Mouse (Mus musculus): ENCODE data around the gene Npr1. TPM values are rescaled to one million over a fixed set of nuclear protein-coding genes. Genes with fewer than 3 reads are reported as not detected.
A peak's percentile ranks its signal among the peaks of the same experiment; 100 is the strongest.

Gene Npr1
- total RNA-seq, 2 experiments from 2014 or later = 14.9 to 15.6 TPM

DNA sequence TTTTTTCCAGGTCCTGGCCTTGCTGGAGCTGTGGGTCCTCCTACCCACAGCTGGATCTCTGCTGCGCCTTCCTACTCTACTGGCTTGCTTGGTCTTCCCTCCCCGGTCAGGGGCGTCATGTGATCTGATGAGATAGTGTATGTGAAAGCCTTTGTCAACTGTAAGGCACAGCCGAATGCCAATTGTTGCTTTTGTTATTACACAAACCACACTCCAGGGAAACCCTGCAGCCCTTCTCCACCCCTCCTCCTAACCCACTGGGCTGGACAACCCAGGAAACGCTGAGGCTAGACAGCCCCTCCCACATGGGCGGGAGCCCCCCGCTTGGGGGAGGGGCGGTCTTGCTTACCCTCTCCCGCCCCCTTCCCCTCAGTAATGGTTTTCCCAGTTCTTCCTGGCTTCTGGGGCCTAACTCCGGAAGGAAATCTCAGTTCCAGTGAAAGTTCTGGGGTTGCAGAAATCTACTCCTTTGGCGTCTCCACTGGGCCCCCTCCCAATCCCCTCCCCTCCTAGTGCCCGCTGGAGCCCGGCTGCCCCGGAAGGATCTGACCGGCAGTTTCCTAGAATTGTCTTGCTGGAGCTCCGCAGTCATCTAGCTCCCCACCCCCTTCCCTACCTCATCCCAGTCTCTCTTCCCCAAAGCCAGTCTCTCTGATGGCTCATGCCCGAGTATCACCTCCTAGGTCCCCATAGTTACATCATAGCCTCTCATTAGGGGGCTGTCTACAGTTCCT lies 19.1 kb downstream of the Npr1 start:
- intact Hi-C loops (cut with DNase I; ENCODE audit: low total_unique reads) = no loop called here
- peak; percentile 90 for DNase-seq

DNA sequence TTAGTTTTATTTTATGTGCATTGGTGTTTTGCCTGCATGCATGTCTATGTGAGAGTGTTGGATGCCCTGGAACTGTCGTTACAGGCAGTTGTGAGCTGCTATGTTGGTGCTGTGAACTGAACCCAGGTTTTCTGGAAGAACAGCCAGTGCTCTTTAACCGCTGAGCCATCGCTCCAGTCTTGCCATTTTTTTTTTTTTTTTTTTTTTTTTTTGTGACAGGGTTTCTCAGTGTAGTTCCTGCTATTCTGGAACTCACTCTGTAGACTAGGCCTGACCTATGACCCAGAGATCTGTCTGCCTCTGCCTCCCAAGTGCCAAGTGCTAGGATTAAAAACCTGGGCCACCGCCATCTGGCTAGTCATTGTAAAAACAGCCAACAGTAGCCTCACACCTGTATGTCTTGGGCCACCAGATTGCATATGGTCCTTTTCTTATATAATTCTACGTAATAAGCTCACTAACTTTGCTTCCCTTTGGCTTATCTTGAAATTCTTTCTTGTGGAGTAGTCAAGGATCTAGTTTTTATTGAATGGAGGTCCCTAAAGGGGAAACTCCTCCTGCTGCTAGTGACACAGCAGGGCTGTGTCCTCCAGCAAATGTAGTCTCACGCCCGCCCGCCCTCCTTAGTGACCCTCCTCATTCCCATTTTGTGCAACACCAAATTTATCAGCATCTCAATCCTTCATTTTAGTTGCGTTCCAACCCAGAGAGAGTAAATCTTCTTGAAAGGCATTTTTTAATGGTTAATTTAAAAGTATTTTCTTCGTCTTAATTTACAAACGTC lies 20.1 kb downstream of the Npr1 start:
- no peak for DNase-seq
- intact Hi-C loops (cut with DNase I; ENCODE audit: low total_unique reads) = no loop called here

DNA sequence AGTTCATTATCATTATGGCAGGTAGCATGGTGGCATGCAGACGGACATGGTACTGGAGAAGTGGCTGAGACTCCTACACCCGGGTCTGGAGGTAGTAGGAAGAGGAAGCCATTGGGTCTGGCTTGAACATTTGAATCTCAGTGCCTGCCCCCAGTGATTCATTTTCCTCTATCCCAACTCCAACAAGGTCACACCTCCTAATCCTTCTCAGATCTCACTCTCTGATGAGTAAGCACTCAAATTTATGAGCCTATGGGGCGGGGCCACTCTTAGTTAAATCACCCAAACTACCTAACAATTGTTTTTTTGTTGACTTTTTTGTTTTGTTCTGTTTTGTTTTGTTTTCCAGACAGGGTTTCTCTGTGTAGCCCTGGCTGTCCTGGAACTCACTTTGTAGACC lies 21.7 kb downstream of the Npr1 start:
- intact Hi-C loops (cut with DNase I; ENCODE audit: low total_unique reads) = no loop called here
- no peak for DNase-seq

DNA sequence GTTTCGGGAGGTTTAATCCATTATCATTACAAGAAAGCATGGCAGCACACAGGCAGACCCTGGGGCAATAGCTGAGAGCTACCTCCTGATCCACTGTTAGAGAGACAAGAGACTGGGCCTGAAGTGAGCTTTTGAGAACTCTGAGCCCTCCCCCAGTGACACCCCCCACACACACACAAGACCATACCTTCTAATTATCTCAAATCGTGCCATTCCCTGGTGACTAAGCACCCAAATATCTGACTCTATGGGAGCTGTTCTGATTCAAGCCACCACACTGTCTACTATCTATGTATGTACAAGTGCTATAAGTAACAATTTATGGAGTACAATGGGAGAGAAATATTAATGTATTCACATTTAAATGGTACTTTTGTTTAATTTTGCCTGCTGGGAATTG lies 24.9 kb downstream of the Npr1 start:
- DNase-seq = no peak
- intact Hi-C loops (cut with DNase I; ENCODE audit: low total_unique reads) = no loop called here

GRCm38 (mm10) chr3:90437131-90437530 lies 28.5 kb downstream of the Npr1 start:
- DNase-seq = no peak

DNA sequence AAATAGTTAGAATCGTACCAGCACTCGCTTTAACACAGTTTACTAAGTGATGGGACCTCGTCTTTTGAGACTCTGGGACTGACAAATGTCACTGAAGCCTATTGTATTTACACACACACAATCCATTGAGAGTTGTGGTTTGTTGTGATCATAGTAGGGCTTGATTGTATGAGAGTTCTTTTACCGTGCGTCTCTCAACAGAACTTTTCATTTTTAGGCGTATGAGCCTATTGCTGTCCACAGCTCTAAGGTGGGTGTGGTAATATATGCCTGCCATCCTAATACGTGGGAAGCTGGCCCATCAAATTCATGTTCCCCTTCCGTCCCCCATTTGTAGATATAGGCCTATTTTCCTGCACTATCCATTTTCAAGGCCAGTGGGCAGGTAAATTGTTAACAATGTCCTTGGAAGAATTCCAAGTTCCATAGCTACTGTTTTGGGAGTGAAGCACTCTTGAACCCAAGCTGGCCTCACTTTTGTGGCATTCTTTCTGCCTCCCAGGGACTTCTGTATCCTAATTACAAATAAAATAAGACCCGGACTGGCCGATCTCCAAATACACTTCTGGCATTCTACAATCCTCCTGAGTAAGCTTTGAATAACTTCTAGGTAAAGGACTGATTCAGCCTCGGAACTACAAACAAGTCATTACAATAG lies 31.5 kb downstream of the Npr1 start:
- intact Hi-C loops (cut with DNase I; ENCODE audit: low total_unique reads) = no loop called here
- DNase-seq = no peak

More at GRCm38 (mm10) chr3:90437131-90437530, 28.5 kb downstream of the Npr1 start:
- intact Hi-C loops (cut with DNase I; ENCODE audit: low total_unique reads) = no loop called here

DNA sequence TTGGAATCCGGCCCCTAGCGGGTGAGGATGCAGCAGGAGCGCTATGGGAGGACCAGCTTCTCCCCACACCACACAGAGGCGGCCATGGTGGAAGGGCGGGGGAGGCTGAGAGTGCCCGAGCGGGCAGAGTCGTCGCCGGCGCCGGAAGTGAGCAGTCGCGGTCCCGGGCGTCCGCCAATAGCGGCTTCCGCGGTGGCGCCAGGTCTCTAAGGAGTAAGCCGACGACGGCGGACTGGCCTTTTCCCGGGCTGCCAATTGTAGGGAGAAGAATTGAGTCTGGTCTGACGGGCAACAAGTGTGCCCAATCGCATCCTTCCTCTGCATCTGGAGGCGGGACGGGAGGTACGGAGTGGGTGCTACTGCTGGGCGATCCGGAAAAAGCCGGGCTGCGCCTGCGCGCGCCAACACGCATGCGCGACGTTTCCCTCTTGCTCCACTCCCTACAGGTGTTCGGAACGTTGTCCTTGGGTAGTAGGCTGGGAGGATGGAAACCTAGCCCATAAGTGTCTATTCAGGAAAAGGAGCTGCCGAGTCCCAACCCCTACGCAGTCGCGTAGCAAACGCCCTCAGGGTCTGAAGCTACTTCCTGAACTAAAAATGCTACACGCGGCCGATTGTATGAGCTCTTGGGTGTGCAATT lies 32.2 kb downstream of the Npr1 start, which contains the start of gene Ints3:
Gene Ints3, minus strand, starts transcription at position 242 of the 640 bp plus-strand sequence.
- intact Hi-C loops (cut with DNase I; ENCODE audit: low total_unique reads) = no loop called here
- peak; percentile 99 for DNase-seq

GRCm38 (mm10) chr3:90432811-90433219 lies 32.9 kb downstream of the Npr1 start:
- peak; percentile 46 for DNase-seq
- intact Hi-C loops (cut with DNase I; ENCODE audit: low total_unique reads) = no loop called here

- DNase-seq = no peak
- intact Hi-C loops (cut with DNase I; ENCODE audit: low total_unique reads) = no loop called here
Measured at GRCm38 (mm10) chr3:90432348-90432747, 33.3 kb downstream of the Npr1 start.

- intact Hi-C loops (cut with DNase I; ENCODE audit: low total_unique reads) = no loop called here
- no peak for DNase-seq
Measured at GRCm38 (mm10) chr3:90429576-90429975, 36.1 kb downstream of the Npr1 start.

DNA sequence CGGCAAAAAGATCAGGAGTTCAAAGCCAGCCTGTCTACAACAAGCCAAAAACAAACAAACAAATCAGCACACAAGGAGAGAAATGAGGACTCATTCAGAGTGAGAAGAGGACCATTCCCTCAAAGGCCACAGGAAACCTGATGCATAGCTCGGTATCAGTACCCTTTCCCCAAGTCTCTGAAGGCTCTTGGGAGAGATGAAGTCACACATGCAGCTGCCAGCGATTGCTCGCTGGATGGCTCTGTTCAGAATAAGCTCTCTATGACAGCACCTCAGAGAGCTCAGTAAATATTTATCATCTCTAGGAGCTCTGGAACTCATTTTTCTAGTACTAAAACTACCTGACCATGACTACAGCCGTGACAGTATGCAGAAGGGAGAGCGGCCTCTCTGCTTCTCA lies 37.5 kb downstream of the Npr1 start:
- peak; percentile 22 for DNase-seq
- intact Hi-C loops (cut with DNase I; ENCODE audit: low total_unique reads) = no loop called here

GRCm38 (mm10) chr3:90427574-90427973 lies 38.1 kb downstream of the Npr1 start:
- DNase-seq = no peak
- intact Hi-C loops (cut with DNase I; ENCODE audit: low total_unique reads) = no loop called here

DNA sequence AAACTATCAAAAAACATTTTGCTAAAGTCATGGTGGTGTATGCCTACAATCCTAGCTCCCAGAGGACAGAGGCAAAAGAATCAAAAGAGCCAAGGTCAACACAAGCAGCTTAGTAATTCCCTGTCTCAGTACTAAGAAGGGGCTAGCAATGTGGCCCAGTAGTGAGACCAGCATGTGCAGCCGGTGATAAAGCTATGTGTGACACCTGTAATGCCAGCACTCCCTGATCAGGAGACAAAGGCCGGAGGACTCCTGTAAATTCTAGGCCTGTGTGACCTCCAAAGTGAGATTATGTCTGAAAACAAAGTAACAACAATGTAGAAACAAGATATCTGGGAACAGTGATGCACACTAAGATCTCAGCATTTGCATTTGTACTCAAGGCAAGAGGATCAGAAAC lies 40.2 kb downstream of the Npr1 start:
- intact Hi-C loops (cut with DNase I; ENCODE audit: low total_unique reads) = no loop called here
- no peak for DNase-seq

DNA sequence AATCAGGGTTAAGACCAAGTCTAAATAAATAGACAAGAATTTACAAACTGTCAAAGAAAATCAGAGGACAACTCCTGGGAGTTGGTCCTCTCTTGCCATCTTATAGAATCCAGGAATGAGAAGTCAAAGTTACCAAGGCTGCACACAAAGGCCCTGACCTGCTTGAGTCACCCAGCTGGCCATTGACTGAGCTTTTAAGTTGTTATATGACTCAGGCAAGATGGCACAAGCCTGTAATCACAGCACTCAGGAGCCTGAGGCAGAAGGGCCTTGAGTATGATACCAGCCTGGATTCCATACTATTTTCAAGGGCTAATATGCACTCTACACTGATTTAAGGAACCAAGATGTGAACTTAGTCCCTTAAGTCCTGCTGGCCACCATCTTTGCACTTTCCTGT lies 42.1 kb downstream of the Npr1 start:
- intact Hi-C loops (cut with DNase I; ENCODE audit: low total_unique reads) = no loop called here
- DNase-seq = no peak

- intact Hi-C loops (cut with DNase I; ENCODE audit: low total_unique reads) = no loop called here
- DNase-seq = no peak
Measured at GRCm38 (mm10) chr3:90420696-90421095, 45.0 kb downstream of the Npr1 start.

DNA sequence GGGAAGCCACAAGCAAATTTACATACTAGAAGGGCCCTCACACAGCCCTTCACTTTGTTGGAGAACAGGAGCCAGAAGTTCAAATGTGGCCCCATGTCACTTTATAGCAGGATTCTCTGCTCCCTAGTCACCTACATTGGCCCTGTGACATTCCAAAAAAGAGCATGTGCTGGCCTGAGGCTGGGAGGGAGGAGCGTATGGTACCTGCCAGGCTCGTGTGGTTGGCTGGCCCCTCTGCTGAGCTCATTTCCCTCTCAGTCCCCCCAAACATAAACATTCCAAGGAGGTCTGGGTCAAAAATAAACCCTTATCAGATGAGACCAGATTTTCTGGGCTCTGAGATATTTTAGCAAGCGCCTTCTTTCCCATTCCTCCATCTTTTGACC lies 52.7 kb downstream of the Npr1 start:
- intact Hi-C loops (cut with DNase I; ENCODE audit: low total_unique reads) = loop anchor here (2.0 kb wide), 1 partner anchor 52 kb away; the partner anchor contains the start of gene Npr1
- no peak for DNase-seq

- peak; percentile 77 for DNase-seq
- intact Hi-C loops (cut with DNase I; ENCODE audit: low total_unique reads) = loop anchor here (2.0 kb wide), 1 partner anchor 52 kb away; the partner anchor contains the start of gene Npr1
Measured at GRCm38 (mm10) chr3:90412312-90413010, 53.2 kb downstream of the Npr1 start.

- DNase-seq = no peak
- intact Hi-C loops (cut with DNase I; ENCODE audit: low total_unique reads) = no loop called here
Measured at GRCm38 (mm10) chr3:90408721-90409120, 56.9 kb downstream of the Npr1 start.

- intact Hi-C loops (cut with DNase I; ENCODE audit: low total_unique reads) = no loop called here
- no peak for DNase-seq
Measured at GRCm38 (mm10) chr3:90406414-90406813, 59.3 kb downstream of the Npr1 start.

Measured in gastrocnemius, postnatal 14 days (tissue).